Mouse (Mus musculus) olfactory bulb, adult 2 months (tissue): ENCODE measurements around the gene Pdzrn4.

Experiments used
- CTCF ChIP-seq: fragments of 200-500 bp; IDR thresholded peaks from 2 replicates; pipeline ENCODE4 v1.5.1; 2012; ENCODE audit warnings: low read depth, mild to moderate bottlenecking, low read length, moderate library complexity; ENCODE audit not compliant: insufficient read depth
- POLR2A ChIP-seq: fragments of 200-500 bp; IDR thresholded peaks from 2 replicates; pipeline ENCODE4 v1.6.1; 2012; ENCODE audit warnings: mild to moderate bottlenecking, low read depth, low read length, moderate library complexity; ENCODE audit not compliant: insufficient read depth

- TF ChIP-seq POLR2A (no peak), CTCF (no peak)
Measured at GRCm38 (mm10) chr15:92794275-92794674, 397.6 kb downstream of the Pdzrn4 start.
